Mouse (Mus musculus) heart, embryonic 15.5 days (tissue): ENCODE data around the gene Defb28. TPM values are rescaled to one million over a fixed set of nuclear protein-coding genes. Genes with fewer than 3 reads are reported as not detected.
A peak's percentile ranks its signal among the peaks of the same experiment; 100 is the strongest.

Experiments
- ATAC-seq: fragments of 200-750 bp; cut with Nextera tagmentation; replicated peaks from 2 replicates; pipeline ENCODE4 v1.8.0; 2017; ENCODE audit warnings: low read depth, moderate TSS enrichment; ENCODE audit not compliant: insufficient number of reproducible peaks, insufficient read depth, low FRiP score
- H3K27ac ChIP-seq: fragments of 300-500 bp; sonication (generic); 2 replicates; pipeline ENCODE4 v1.5.1; 2015; ENCODE audit warnings: mild to moderate bottlenecking, inconsistent platforms
- H3K27me3 ChIP-seq: fragments of 300-500 bp; sonication (generic); 2 replicates; pipeline ENCODE4 v1.6.1; 2015; ENCODE audit warnings: inconsistent platforms
- H3K36me3 ChIP-seq: fragments of 300-500 bp; sonication (generic); 2 replicates; pipeline ENCODE4 v1.6.1; 2015; ENCODE audit warnings: mild to moderate bottlenecking, inconsistent platforms
- H3K4me1 ChIP-seq: fragments of 300-500 bp; sonication (generic); replicated peaks from 2 replicates; pipeline ENCODE4 v1.6.1; 2015; ENCODE audit warnings: inconsistent platforms
- H3K4me2 ChIP-seq: fragments of 300-500 bp; sonication (generic); 2 replicates; pipeline ENCODE4 v1.6.1; 2015; ENCODE audit warnings: inconsistent platforms, mild to moderate bottlenecking, moderate library complexity
- H3K4me3 ChIP-seq: fragments of 300-500 bp; sonication (generic); 2 replicates; pipeline ENCODE4 v1.5.1; 2015; ENCODE audit warnings: mild to moderate bottlenecking, inconsistent platforms
- H3K9ac ChIP-seq: fragments of 300-500 bp; sonication (generic); 2 replicates; pipeline ENCODE4 v1.6.1; 2015; ENCODE audit warnings: mild to moderate bottlenecking, inconsistent platforms
- H3K9me3 ChIP-seq: fragments of 300-500 bp; sonication (generic); replicated peaks from 2 replicates; pipeline ENCODE4 v1.6.1; 2016; ENCODE audit warnings: inconsistent platforms
- WGBS: fragments of 180-500 bp; shearing (Covaris S2); methylation state at CpG from one replicate; pipeline ENCODE4 v1.1.7; 2015; ENCODE audit warnings: mixed read lengths; 5-methylcytosine and 5-hydroxymethylcytosine counted together
- polyA plus RNA-seq: library from polyadenylated mRNA; unstranded; fragments of >200 nt; fragmentation: Nextera tagmentation; extraction: Ambion mirVana; gene quantifications from 2 replicates; pipeline ENCODE4 v1.2.1, GENCODE M21; 2015

Gene Defb28
- polyA plus RNA-seq, 1 experiment from 2014 or later, result not detected

- no peak overlapping the region for H3K4me3 ChIP-seq
- no peaks in the 10 kb centered on the region; the same call in 1 of the 2 replicates for H3K27me3 ChIP-seq
- no peak for ATAC-seq
- H3K9ac ChIP-seq, result no peak overlapping the region
- no peaks in the 10 kb centered on the region for H3K36me3 ChIP-seq
- WGBS, result 72% methylated on average over 2 of the region's 2 CpGs
- H3K4me2 ChIP-seq, result no peak overlapping the region
- no peak overlapping the region for H3K27ac ChIP-seq
- no peaks in the 10 kb centered on the region for H3K9me3 ChIP-seq
- H3K4me1 ChIP-seq, result 0 out of 2 replicates have a peak, but pooled peaks cover 5% of the 10 kb centered on the region
Measured at GRCm38 (mm10) chr2:152503950-152504349, 14.1 kb upstream of the Defb28 start.

- H3K27ac ChIP-seq, result no peak within 1 kb of the TSS
- no peak within 1 kb of the TSS for H3K4me2 ChIP-seq
- ATAC-seq, result no peak
- H3K36me3 ChIP-seq, result no peaks in the 10 kb centered on the region
- 85% methylated on average over 1 of the region's 1 CpGs for WGBS
- no peaks in the 10 kb centered on the region for H3K9me3 ChIP-seq
- H3K27me3 ChIP-seq, result peaks cover 3% of the 10 kb centered on the region; the same call in 1 of the 2 replicates
- H3K9ac ChIP-seq, result no peak within 1 kb of the TSS
- H3K4me3 ChIP-seq, result no peak within 1 kb of the TSS
- H3K4me1 ChIP-seq, result no peaks in the 10 kb centered on the region
Measured at GRCm38 (mm10) chr2:152511592-152511991, 6.5 kb upstream of the Defb28 start, which contains the start of gene Defb26. Gene Defb26, minus strand, starts transcription at chr2:152511692.

DNA sequence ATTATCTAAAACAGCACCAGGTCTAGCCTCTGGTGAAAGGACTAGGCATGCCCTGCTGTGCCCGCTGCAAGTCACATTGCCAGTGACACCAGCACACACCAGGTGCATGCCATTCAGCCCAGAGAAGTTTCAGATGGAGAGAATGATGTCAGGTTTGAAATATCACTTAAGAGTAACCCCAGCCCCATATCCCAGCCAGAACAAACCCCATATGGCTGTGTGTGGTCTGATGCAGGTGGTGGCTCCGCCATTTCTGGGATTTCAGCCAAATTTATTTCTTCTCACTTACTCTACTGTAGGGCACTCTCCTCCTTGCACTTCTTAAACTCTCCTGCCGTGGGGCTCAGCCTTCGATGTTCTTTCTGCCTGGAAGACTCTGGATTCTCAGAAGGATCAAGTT is 2.0 kb upstream of the Defb28 start:
- Histone ChIP-seq H3K4me1 (no peaks in the 10 kb centered on the region), H3K4me3 (no peak overlapping the region), H3K36me3 (no peaks in the 10 kb centered on the region), H3K9me3 (no peaks in the 10 kb centered on the region), H3K9ac (no peak overlapping the region), H3K27me3 (0 out of 2 replicates have a peak, but pooled peaks cover 3% of the 10 kb centered on the region), H3K4me2 (no peak overlapping the region), H3K27ac (no peak overlapping the region)
- 67% methylated on average over 4 of the region's 4 CpGs for WGBS
- ATAC-seq, result no peak

- Histone ChIP-seq H3K4me2 (no peak within 1 kb of the TSS), H3K27ac (no peak within 1 kb of the TSS), H3K9ac (no peak within 1 kb of the TSS), H3K4me1 (0 out of 2 replicates have a peak, but pooled peaks cover 3% of the 10 kb centered on the region), H3K9me3 (no peaks in the 10 kb centered on the region), H3K36me3 (no peaks in the 10 kb centered on the region), H3K4me3 (no peak within 1 kb of the TSS), H3K27me3 (no peaks in the 10 kb centered on the region)
- WGBS, result 53% methylated on average over 13 of the region's 13 CpGs
- ATAC-seq, result no peak
Measured at GRCm38 (mm10) chr2:152539944-152540710, 22.1 kb downstream of the Defb28 start, which contains the start of gene Defb29. Gene Defb29, minus strand, starts transcription at chr2:152540098.

DNA sequence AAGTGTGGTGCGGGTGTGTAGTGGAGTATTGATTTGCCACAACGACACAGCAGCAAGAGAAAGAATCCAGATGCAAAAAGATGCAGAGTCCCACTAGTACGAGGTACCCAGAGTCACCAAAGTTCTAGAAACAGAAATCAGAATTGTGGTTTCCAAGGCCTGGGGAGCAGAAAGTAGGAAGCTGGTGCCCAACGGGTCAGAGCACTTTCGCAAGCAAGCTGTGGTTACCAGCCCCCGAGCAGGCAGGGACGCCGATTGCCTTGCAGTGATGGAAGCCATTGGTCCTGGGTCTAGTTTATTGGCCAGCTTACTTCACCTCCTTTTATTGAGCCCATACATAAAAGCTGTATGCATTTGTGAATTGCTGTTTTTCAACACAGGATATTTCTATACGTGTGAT is 23.9 kb downstream of the Defb28 start:
- H3K36me3 ChIP-seq, result no peaks in the 10 kb centered on the region
- no peak overlapping the region for H3K27ac ChIP-seq
- 0 out of 2 replicates have a peak, but pooled peaks cover 3% of the 10 kb centered on the region for H3K4me1 ChIP-seq
- no peaks in the 10 kb centered on the region for H3K27me3 ChIP-seq
- H3K4me2 ChIP-seq, result no peak overlapping the region
- no peak overlapping the region for H3K9ac ChIP-seq
- H3K9me3 ChIP-seq, result no peaks in the 10 kb centered on the region
- 78% methylated on average over 9 of the region's 9 CpGs for WGBS
- H3K4me3 ChIP-seq, result no peak overlapping the region
- no peak for ATAC-seq

- ATAC-seq, result no peak
Measured at GRCm38 (mm10) chr2:152542897-152543296, 24.8 kb downstream of the Defb28 start.

GRCm38 (mm10) chr2:152543478-152543877 is 25.4 kb downstream of the Defb28 start:
- Histone ChIP-seq H3K4me2 (no peak overlapping the region), H3K9ac (no peak overlapping the region), H3K27me3 (no peaks in the 10 kb centered on the region), H3K27ac (no peak overlapping the region), H3K36me3 (no peaks in the 10 kb centered on the region), H3K9me3 (no peaks in the 10 kb centered on the region), H3K4me1 (0 out of 2 replicates have a peak, but pooled peaks cover 3% of the 10 kb centered on the region), H3K4me3 (no peak overlapping the region)
- ATAC-seq, result no peak
- 48% methylated on average over 4 of the region's 4 CpGs for WGBS

More at GRCm38 (mm10) chr2:152542897-152543296, 24.8 kb downstream of the Defb28 start:
- no peaks in the 10 kb centered on the region for H3K36me3 ChIP-seq
- no peak overlapping the region for H3K9ac ChIP-seq
- H3K4me1 ChIP-seq, result 0 out of 2 replicates have a peak, but pooled peaks cover 3% of the 10 kb centered on the region
- WGBS, result 79% methylated on average over 2 of the region's 2 CpGs
- H3K27me3 ChIP-seq, result no peaks in the 10 kb centered on the region
- H3K9me3 ChIP-seq, result no peaks in the 10 kb centered on the region
- no peak overlapping the region for H3K4me3 ChIP-seq
- H3K4me2 ChIP-seq, result no peak overlapping the region
- H3K27ac ChIP-seq, result no peak overlapping the region

- Histone ChIP-seq H3K9me3 (no peaks in the 10 kb centered on the region), H3K9ac (no peak overlapping the region), H3K27ac (no peak overlapping the region), H3K36me3 (no peaks in the 10 kb centered on the region), H3K4me3 (no peak overlapping the region), H3K4me2 (no peak overlapping the region), H3K4me1 (0 out of 2 replicates have a peak, but pooled peaks cover 3% of the 10 kb centered on the region), H3K27me3 (no peaks in the 10 kb centered on the region)
- 20% methylated on average over 4 of the region's 4 CpGs for WGBS
- no peak for ATAC-seq
Measured at GRCm38 (mm10) chr2:152544691-152545090, 26.6 kb downstream of the Defb28 start.

DNA sequence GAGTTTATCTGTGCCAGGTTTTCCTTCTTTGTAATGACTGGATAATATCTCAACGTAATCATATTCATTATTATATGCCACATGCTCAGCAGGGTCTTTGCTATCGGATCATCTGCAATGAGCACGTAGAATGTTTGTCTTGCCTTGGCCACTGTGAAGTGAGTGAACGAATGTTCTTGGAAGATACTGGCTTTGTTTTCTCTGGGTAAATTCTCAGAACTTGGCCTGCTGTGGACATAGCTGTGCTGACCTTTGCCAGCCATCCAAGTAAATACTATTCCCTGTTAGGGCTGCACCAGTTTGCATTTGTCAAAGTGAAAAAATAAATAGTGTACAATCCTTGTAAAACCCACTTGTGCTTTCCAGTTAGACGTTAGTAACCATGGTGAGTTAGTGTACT is 30.1 kb downstream of the Defb28 start:
- 73% methylated on average over 5 of the region's 5 CpGs for WGBS

GRCm38 (mm10) chr2:152553774-152554423 is 35.8 kb downstream of the Defb28 start:
- no peaks in the 10 kb centered on the region for H3K9me3 ChIP-seq
- 11% methylated on average over 16 of the region's 16 CpGs for WGBS
- no peak for ATAC-seq
- H3K4me2 ChIP-seq, result peak overlapping the region; percentile 41
- no peaks in the 10 kb centered on the region for H3K27me3 ChIP-seq
- no peaks in the 10 kb centered on the region for H3K36me3 ChIP-seq
- H3K9ac ChIP-seq, result no peak overlapping the region
- 0 out of 2 replicates have a peak, but pooled peaks cover 3% of the 10 kb centered on the region for H3K4me1 ChIP-seq
- H3K4me3 ChIP-seq, result no peak overlapping the region
- no peak overlapping the region for H3K27ac ChIP-seq

More for the DNA sequence above, 30.1 kb downstream of the Defb28 start:
- no peaks in the 10 kb centered on the region for H3K36me3 ChIP-seq
- no peaks in the 10 kb centered on the region for H3K27me3 ChIP-seq
- H3K27ac ChIP-seq, result no peak overlapping the region
- H3K4me2 ChIP-seq, result no peak overlapping the region
- H3K9ac ChIP-seq, result no peak overlapping the region
- H3K9me3 ChIP-seq, result no peaks in the 10 kb centered on the region
- ATAC-seq, result no peak
- no peak overlapping the region for H3K4me3 ChIP-seq
- 0 out of 2 replicates have a peak, but pooled peaks cover 3% of the 10 kb centered on the region for H3K4me1 ChIP-seq

DNA sequence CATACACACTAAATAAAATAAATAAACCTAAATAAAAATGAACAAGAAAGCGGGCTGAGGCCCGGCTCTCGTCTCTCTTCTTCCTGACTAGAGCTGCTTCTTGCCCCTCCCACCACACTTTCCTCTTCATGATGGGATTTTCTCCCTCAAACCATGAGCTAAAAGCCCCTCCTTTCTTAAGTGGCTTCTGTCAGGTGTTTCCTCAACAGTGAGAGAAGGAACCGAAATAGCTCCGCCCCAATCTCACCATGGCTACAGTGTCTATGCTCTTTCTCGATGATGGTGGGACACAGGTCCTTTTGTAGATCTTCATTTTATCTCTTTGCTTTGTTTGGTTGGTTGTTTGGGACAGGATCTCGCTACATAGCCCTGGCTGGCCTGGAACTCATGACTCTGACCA is 38.6 kb downstream of the Defb28 start:
- ATAC-seq, result no peak
- no peaks in the 10 kb centered on the region for H3K36me3 ChIP-seq
- 0 out of 2 replicates have a peak, but pooled peaks cover 3% of the 10 kb centered on the region for H3K4me1 ChIP-seq
- H3K4me3 ChIP-seq, result no peak overlapping the region
- H3K9me3 ChIP-seq, result no peaks in the 10 kb centered on the region
- no peaks in the 10 kb centered on the region for H3K27me3 ChIP-seq
- H3K27ac ChIP-seq, result no peak overlapping the region
- 82% methylated on average over 7 of the region's 7 CpGs for WGBS
- H3K4me2 ChIP-seq, result no peak overlapping the region
- no peak overlapping the region for H3K9ac ChIP-seq
